Mouse (Mus musculus): ENCODE data around the gene Skiv2l. TPM values are rescaled to one million over a fixed set of nuclear protein-coding genes. Genes with fewer than 3 reads are reported as not detected.

Skiv2l gene
- polyA plus RNA-seq, 1 experiment = 12.7 TPM

- H3K36me3 ChIP-seq (ENCODE audit: control insufficient read depth, insufficient read depth, low read length, poor library complexity, severe bottlenecking) = no peaks in the 10 kb centered on the region
- H3K9ac ChIP-seq (ENCODE audit: low read depth, poor library complexity, severe bottlenecking) = no peak overlapping the region
- H3K4me3 ChIP-seq (ENCODE audit: low read depth, low read length) = no peak overlapping the region
- H3K9me3 ChIP-seq (replicated peaks; ENCODE audit: control insufficient read depth, insufficient read depth, low read length, poor library complexity, severe bottlenecking) = no peaks in the 10 kb centered on the region
- TF ChIP-seq CTCF (IDR thresholded peaks at IDR 0.05; ENCODE audit: low read depth, low read length) (peak; percentile 69), POLR2A (IDR thresholded peaks at IDR 0.05; ENCODE audit: insufficient read depth, low read length) (no peak), EP300 (IDR thresholded peaks at IDR 0.05; ENCODE audit: insufficient read depth, low read depth, low read length) (no peak)
- H3K4me1 ChIP-seq (ENCODE audit: control insufficient read depth, insufficient read depth, low read length) = peaks cover 2% of the 10 kb centered on the region
- no peaks in the 10 kb centered on the region for H3K27me3 ChIP-seq (ENCODE audit: control insufficient read depth, insufficient read depth, low read length, poor library complexity, severe bottlenecking)
- H3K27ac ChIP-seq (ENCODE audit: insufficient read depth, low read length) = no peak overlapping the region
These were observed 41.4 kb upstream of the Skiv2l start for GRCm38 (mm10) chr17:34891377-34891776.

- Histone ChIP-seq H3K4me1 (ENCODE audit: control insufficient read depth, insufficient read depth, low read length) (peaks cover 2% of the 10 kb centered on the region), H3K27me3 (ENCODE audit: control insufficient read depth, insufficient read depth, low read length, poor library complexity, severe bottlenecking) (no peaks in the 10 kb centered on the region), H3K9ac (ENCODE audit: low read depth, poor library complexity, severe bottlenecking) (peak overlapping the region; percentile 1), H3K4me3 (ENCODE audit: low read depth, low read length) (peak overlapping the region; percentile 31; the same call in 1 of the 2 replicates), H3K27ac (ENCODE audit: insufficient read depth, low read length) (peak overlapping the region; percentile 47), H3K36me3 (ENCODE audit: control insufficient read depth, insufficient read depth, low read length, poor library complexity, severe bottlenecking) (no peaks in the 10 kb centered on the region), H3K9me3 (replicated peaks; ENCODE audit: control insufficient read depth, insufficient read depth, low read length, poor library complexity, severe bottlenecking) (no peaks in the 10 kb centered on the region)
- TF ChIP-seq POLR2A (IDR thresholded peaks at IDR 0.05; ENCODE audit: insufficient read depth, low read length) = no peak
- no peak for TF ChIP-seq EP300 (IDR thresholded peaks at IDR 0.05; ENCODE audit: insufficient read depth, low read depth, low read length)
- no peak for TF ChIP-seq CTCF (IDR thresholded peaks at IDR 0.05; ENCODE audit: low read depth, low read length)
These were observed 40.2 kb upstream of the Skiv2l start for GRCm38 (mm10) chr17:34890074-34890743.

- Histone ChIP-seq H3K4me3 (ENCODE audit: low read depth, low read length) (no peak overlapping the region), H3K27ac (ENCODE audit: insufficient read depth, low read length) (no peak overlapping the region), H3K9me3 (replicated peaks; ENCODE audit: control insufficient read depth, insufficient read depth, low read length, poor library complexity, severe bottlenecking) (no peaks in the 10 kb centered on the region), H3K36me3 (ENCODE audit: control insufficient read depth, insufficient read depth, low read length, poor library complexity, severe bottlenecking) (no peaks in the 10 kb centered on the region), H3K4me1 (ENCODE audit: control insufficient read depth, insufficient read depth, low read length) (no peaks in the 10 kb centered on the region), H3K27me3 (ENCODE audit: control insufficient read depth, insufficient read depth, low read length, poor library complexity, severe bottlenecking) (no peaks in the 10 kb centered on the region), H3K9ac (ENCODE audit: low read depth, poor library complexity, severe bottlenecking) (no peak overlapping the region)
- TF ChIP-seq CTCF (IDR thresholded peaks at IDR 0.05; ENCODE audit: low read depth, low read length) (no peak), EP300 (IDR thresholded peaks at IDR 0.05; ENCODE audit: insufficient read depth, low read depth, low read length) (no peak), POLR2A (IDR thresholded peaks at IDR 0.05; ENCODE audit: insufficient read depth, low read length) (no peak)
These were observed 37.9 kb upstream of the Skiv2l start for GRCm38 (mm10) chr17:34887942-34888341.

- H3K27me3 ChIP-seq (ENCODE audit: control insufficient read depth, insufficient read depth, low read length, poor library complexity, severe bottlenecking) = no peaks in the 10 kb centered on the region
- TF ChIP-seq POLR2A (IDR thresholded peaks at IDR 0.05; ENCODE audit: insufficient read depth, low read length) (no peak), CTCF (IDR thresholded peaks at IDR 0.05; ENCODE audit: low read depth, low read length) (no peak), EP300 (IDR thresholded peaks at IDR 0.05; ENCODE audit: insufficient read depth, low read depth, low read length) (no peak)
- no peak overlapping the region for H3K4me3 ChIP-seq (ENCODE audit: low read depth, low read length)
- H3K27ac ChIP-seq (ENCODE audit: insufficient read depth, low read length) = no peak overlapping the region
- H3K9ac ChIP-seq (ENCODE audit: low read depth, poor library complexity, severe bottlenecking) = no peak overlapping the region
- no peaks in the 10 kb centered on the region for H3K9me3 ChIP-seq (replicated peaks; ENCODE audit: control insufficient read depth, insufficient read depth, low read length, poor library complexity, severe bottlenecking)
- H3K36me3 ChIP-seq (ENCODE audit: control insufficient read depth, insufficient read depth, low read length, poor library complexity, severe bottlenecking) = no peaks in the 10 kb centered on the region
- H3K4me1 ChIP-seq (ENCODE audit: control insufficient read depth, insufficient read depth, low read length) = no peaks in the 10 kb centered on the region
These were observed 35.6 kb upstream of the Skiv2l start for GRCm38 (mm10) chr17:34885615-34886014.

GRCm38 (mm10) chr17:34884704-34885103 is 34.7 kb upstream of the Skiv2l start:
- TF ChIP-seq EP300 (IDR thresholded peaks at IDR 0.05; ENCODE audit: insufficient read depth, low read depth, low read length) (no peak), CTCF (IDR thresholded peaks at IDR 0.05; ENCODE audit: low read depth, low read length) (no peak), POLR2A (IDR thresholded peaks at IDR 0.05; ENCODE audit: insufficient read depth, low read length) (no peak)
- Histone ChIP-seq H3K4me1 (ENCODE audit: control insufficient read depth, insufficient read depth, low read length) (peaks cover 2% of the 10 kb centered on the region), H3K27me3 (ENCODE audit: control insufficient read depth, insufficient read depth, low read length, poor library complexity, severe bottlenecking) (no peaks in the 10 kb centered on the region), H3K9ac (ENCODE audit: low read depth, poor library complexity, severe bottlenecking) (no peak overlapping the region), H3K27ac (ENCODE audit: insufficient read depth, low read length) (no peak overlapping the region), H3K36me3 (ENCODE audit: control insufficient read depth, insufficient read depth, low read length, poor library complexity, severe bottlenecking) (no peaks in the 10 kb centered on the region), H3K9me3 (replicated peaks; ENCODE audit: control insufficient read depth, insufficient read depth, low read length, poor library complexity, severe bottlenecking) (no peaks in the 10 kb centered on the region), H3K4me3 (ENCODE audit: low read depth, low read length) (no peak overlapping the region)

GRCm38 (mm10) chr17:34883332-34883731 is 33.3 kb upstream of the Skiv2l start:
- no peak overlapping the region for H3K4me3 ChIP-seq (ENCODE audit: low read depth, low read length)
- peaks cover 2% of the 10 kb centered on the region for H3K4me1 ChIP-seq (ENCODE audit: control insufficient read depth, insufficient read depth, low read length)
- H3K36me3 ChIP-seq (ENCODE audit: control insufficient read depth, insufficient read depth, low read length, poor library complexity, severe bottlenecking) = no peaks in the 10 kb centered on the region
- H3K9me3 ChIP-seq (replicated peaks; ENCODE audit: control insufficient read depth, insufficient read depth, low read length, poor library complexity, severe bottlenecking) = no peaks in the 10 kb centered on the region
- no peak overlapping the region for H3K27ac ChIP-seq (ENCODE audit: insufficient read depth, low read length)
- TF ChIP-seq POLR2A (IDR thresholded peaks at IDR 0.05; ENCODE audit: insufficient read depth, low read length) (no peak), CTCF (IDR thresholded peaks at IDR 0.05; ENCODE audit: low read depth, low read length) (no peak), EP300 (IDR thresholded peaks at IDR 0.05; ENCODE audit: insufficient read depth, low read depth, low read length) (no peak)
- H3K9ac ChIP-seq (ENCODE audit: low read depth, poor library complexity, severe bottlenecking) = no peak overlapping the region
- no peaks in the 10 kb centered on the region for H3K27me3 ChIP-seq (ENCODE audit: control insufficient read depth, insufficient read depth, low read length, poor library complexity, severe bottlenecking)

All from ES-Bruce4 (cell line).